Mouse (Mus musculus): ENCODE measurements around the gene Trim71. TPM values are rescaled to one million over a fixed set of nuclear protein-coding genes. Genes with fewer than 3 reads are reported as not detected.

Trim71 gene
- total and polyA plus RNA-seq, 3 experiments: not detected

DNA sequence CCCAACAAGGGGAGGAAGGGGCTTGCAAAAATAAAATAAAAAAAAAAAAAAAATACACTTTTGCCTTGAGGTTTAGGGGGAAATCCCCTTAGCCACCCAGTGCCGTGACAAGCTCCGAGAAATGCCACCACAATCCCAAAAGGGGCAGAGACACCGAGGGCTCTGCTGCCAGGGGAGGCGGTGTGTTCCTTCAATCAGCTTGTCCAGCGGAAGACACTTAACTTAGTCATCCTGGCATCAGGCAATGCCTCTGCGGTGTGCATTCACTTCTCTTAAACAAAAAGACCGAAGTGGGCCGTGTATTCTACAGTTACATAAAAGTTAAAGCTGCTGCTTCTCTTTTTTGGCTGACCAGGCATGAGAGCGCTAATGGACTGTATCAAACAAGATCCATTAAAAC is 56.7 kb downstream of the Trim71 start:
- Histone ChIP-seq H3K27me3 (ENCODE audit: control insufficient read depth in 1 of 2, insufficient read depth in 2 of 2, low read length in 2 of 2) (no peaks in the 10 kb centered on the region), H3K4me3 (ENCODE audit: control insufficient read depth in 1 of 2, insufficient read depth in 1 of 2, low read depth in 2 of 2, low read length in 2 of 2) (no peak overlapping the region), H3K27ac (ENCODE audit: control insufficient read depth, low read depth, low read length) (no peak overlapping the region), H3K4me1 (ENCODE audit: control insufficient read depth in 1 of 2, insufficient read depth in 2 of 2, low read length in 2 of 2) (peaks cover 0 to 7% of the 10 kb centered on the region in 2 experiments; a peak in 2 of 4 replicates), H3K9ac (ENCODE audit: control insufficient read depth, low read depth, low read length, poor library complexity, severe bottlenecking) (no peak overlapping the region), H3K36me3 (ENCODE audit: control insufficient read depth in 1 of 2, insufficient read depth in 2 of 2, low read length in 2 of 2) (no peaks in the 10 kb centered on the region; a peak in 1 of 4 replicates), H3K79me2 (ENCODE audit: control insufficient read depth, insufficient read depth, low read length, poor library complexity) (no peaks in the 10 kb centered on the region), H3K9me3 (replicated peaks; ENCODE audit: insufficient read depth, low read length) (no peaks in the 10 kb centered on the region)
- DNase-seq (ENCODE audit: low read depth, low spot score): no peak
- TF ChIP-seq JUND (IDR thresholded peaks at IDR 0.05; ENCODE audit: low read depth, low read length) (no peak), MAX (IDR thresholded peaks at IDR 0.05; ENCODE audit: low read length) (no peak)

DNA sequence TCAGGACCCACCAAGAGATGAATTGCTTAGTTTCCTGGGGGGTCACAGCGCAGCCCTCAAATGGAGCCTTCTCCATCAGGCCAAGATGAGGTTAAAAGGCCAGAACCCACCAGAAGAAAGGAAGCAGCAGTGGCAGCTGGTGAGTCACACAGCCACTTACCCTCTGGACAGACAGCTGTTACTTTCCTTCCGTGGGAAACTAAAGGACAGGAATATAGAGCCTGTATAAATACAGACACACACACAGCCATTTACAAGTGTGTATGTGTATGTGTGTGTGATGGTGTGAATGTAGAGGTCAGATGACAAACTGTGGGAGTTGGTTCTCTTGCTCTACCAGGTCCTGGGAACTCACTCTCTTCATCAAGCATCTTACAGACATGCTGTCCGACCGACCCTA is 57.6 kb downstream of the Trim71 start:
- no peak overlapping the region for H3K9ac ChIP-seq (ENCODE audit: control insufficient read depth, low read depth, low read length, poor library complexity, severe bottlenecking)
- TF ChIP-seq MAX (IDR thresholded peaks at IDR 0.05; ENCODE audit: low read length) (no peak), SMC3 (IDR thresholded peaks at IDR 0.05; ENCODE audit: low read depth, low read length) (no peak), MYC (IDR thresholded peaks at IDR 0.05; ENCODE audit: low read depth, low read length) (no peak), NRF1 (IDR thresholded peaks at IDR 0.05; ENCODE audit: insufficient read depth, low read depth, low read length, poor library complexity, severe bottlenecking) (no peak), GABPA (IDR thresholded peaks at IDR 0.05; ENCODE audit: low read depth, low read length) (no peak), MAZ (IDR thresholded peaks at IDR 0.05; ENCODE audit: low read depth, low read length) (no peak), ZNF384 (IDR thresholded peaks at IDR 0.05; ENCODE audit: low read depth, low read length) (no peak), TAL1 (IDR thresholded peaks at IDR 0.05; ENCODE audit: low read length) (no peak), NELFE (IDR thresholded peaks at IDR 0.05; ENCODE audit: low read depth, low read length) (no peak), CHD2 (IDR thresholded peaks at IDR 0.05; ENCODE audit: low read length) (no peak), USF1 (IDR thresholded peaks at IDR 0.05; ENCODE audit: low read depth, low read length) (no peak), POLR2AphosphoS2 (IDR thresholded peaks at IDR 0.05; ENCODE audit: low read length) (no peak)
- H3K4me1 ChIP-seq (ENCODE audit: control insufficient read depth in 1 of 2, insufficient read depth in 2 of 2, low read length in 2 of 2): peaks cover 0 to 10% of the 10 kb centered on the region in 2 experiments; a peak in 2 of 4 replicates
- no peaks in the 10 kb centered on the region for H3K79me2 ChIP-seq (ENCODE audit: control insufficient read depth, insufficient read depth, low read length, poor library complexity)
- H3K36me3 ChIP-seq (ENCODE audit: control insufficient read depth in 1 of 2, insufficient read depth in 2 of 2, low read length in 2 of 2): peaks cover 0 to 3% of the 10 kb centered on the region in 2 experiments; a peak in 2 of 4 replicates
- no peaks in the 10 kb centered on the region for H3K9me3 ChIP-seq (replicated peaks; ENCODE audit: insufficient read depth, low read length)
- H3K4me3 ChIP-seq (ENCODE audit: control insufficient read depth in 1 of 2, insufficient read depth in 1 of 2, low read depth in 2 of 2, low read length in 2 of 2): no peak overlapping the region
- H3K27ac ChIP-seq (ENCODE audit: control insufficient read depth, low read depth, low read length): no peak overlapping the region
- no peak for DNase-seq (ENCODE audit: low read depth, low spot score)
- no peaks in the 10 kb centered on the region for H3K27me3 ChIP-seq (ENCODE audit: control insufficient read depth in 1 of 2, insufficient read depth in 2 of 2, low read length in 2 of 2)

DNA sequence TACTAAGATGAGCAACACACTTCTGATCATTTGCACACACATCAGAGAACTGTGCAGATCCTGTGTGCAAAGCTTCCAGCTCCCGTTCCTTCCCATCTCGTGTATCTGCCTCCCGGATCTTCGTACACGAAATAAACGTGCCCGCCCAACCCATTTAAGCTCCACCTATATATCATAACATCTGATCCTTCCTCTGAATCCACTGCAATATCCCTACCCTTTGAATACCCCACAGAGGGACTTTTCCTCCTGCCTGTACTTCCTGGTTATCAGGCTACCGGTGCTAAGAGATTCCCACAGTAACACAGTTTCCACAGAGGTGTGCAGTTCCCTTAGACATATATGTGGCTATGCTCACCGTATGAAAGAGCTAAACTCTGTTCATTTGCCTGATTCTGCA is 59.4 kb downstream of the Trim71 start, which contains the start of gene Ccr4:
Ccr4 (minus strand) TSS at position 101 of the 400 bp plus-strand sequence.
- Histone ChIP-seq H3K27me3 (ENCODE audit: control insufficient read depth in 1 of 2, insufficient read depth in 2 of 2, low read length in 2 of 2) (no peaks in the 10 kb centered on the region), H3K27ac (ENCODE audit: control insufficient read depth, low read depth, low read length) (no peak within 1 kb of the TSS), H3K79me2 (ENCODE audit: control insufficient read depth, insufficient read depth, low read length, poor library complexity) (no peaks in the 10 kb centered on the region), H3K9me3 (replicated peaks; ENCODE audit: insufficient read depth, low read length) (no peaks in the 10 kb centered on the region), H3K4me1 (ENCODE audit: control insufficient read depth in 1 of 2, insufficient read depth in 2 of 2, low read length in 2 of 2) (peaks cover 0 to 22% of the 10 kb centered on the region in 2 experiments; a peak in 2 of 4 replicates), H3K9ac (ENCODE audit: control insufficient read depth, low read depth, low read length, poor library complexity, severe bottlenecking) (no peak within 1 kb of the TSS), H3K36me3 (ENCODE audit: control insufficient read depth in 1 of 2, insufficient read depth in 2 of 2, low read length in 2 of 2) (peaks cover 0 to 10% of the 10 kb centered on the region in 2 experiments; a peak in 2 of 4 replicates), H3K4me3 (ENCODE audit: control insufficient read depth in 1 of 2, insufficient read depth in 1 of 2, low read depth in 2 of 2, low read length in 2 of 2) (no peak within 1 kb of the TSS)
- DNase-seq (ENCODE audit: low read depth, low spot score): no peak
- no peak for TF ChIP-seq USF1 (IDR thresholded peaks at IDR 0.05; ENCODE audit: low read depth, low read length)
- no peak for TF ChIP-seq TBP (IDR thresholded peaks at IDR 0.05; ENCODE audit: low read depth, low read length)
- TF ChIP-seq MYC (IDR thresholded peaks at IDR 0.05; ENCODE audit: low read depth, low read length): no peak
- no peak for TF ChIP-seq CTCF (IDR thresholded peaks at IDR 0.05 in 2 of 3, conservative IDR thresholded peaks at IDR 0.05 in 1 of 3; ENCODE audit: control insufficient read depth in 1 of 3, insufficient read depth in 1 of 3, low read depth in 2 of 3, low read length in 3 of 3, poor library complexity in 1 of 3, severe bottlenecking in 1 of 3)
- TF ChIP-seq NELFE (IDR thresholded peaks at IDR 0.05; ENCODE audit: low read depth, low read length): no peak
- TF ChIP-seq SMC3 (IDR thresholded peaks at IDR 0.05; ENCODE audit: low read depth, low read length): no peak
- no peak for TF ChIP-seq JUND (IDR thresholded peaks at IDR 0.05; ENCODE audit: low read depth, low read length)

All from MEL (cell line).